Mouse (Mus musculus): ENCODE measurements around the gene C330007P06Rik. TPM values are rescaled to one million over a fixed set of nuclear protein-coding genes. Genes with fewer than 3 reads are reported as not detected.
A peak's percentile ranks its signal among the peaks of the same experiment; 100 is the strongest.
"Not testable (repeated sequence)": the region's sequence is repeated elsewhere in the genome, so short reads cannot be mapped to it uniquely, and the experiment has no call there.

C330007P06Rik gene
- polyA plus RNA-seq, 1 experiment = 3.7 TPM

GRCm38 (mm10) chrX:36901655-36902054, 27.7 kb upstream of the C330007P06Rik start:
- no peak for TF ChIP-seq POLR2A (IDR thresholded peaks at IDR 0.05; ENCODE audit: control insufficient read depth, low read depth, low read length)
- TF ChIP-seq CTCF (IDR thresholded peaks at IDR 0.05; ENCODE audit: control insufficient read depth, insufficient read depth, insufficient replicate concordance, low read depth, low read length) = no peak
- Histone ChIP-seq H3K27ac (ENCODE audit: control insufficient read depth, insufficient read depth, low read depth, low read length) (no peak overlapping the region), H3K27me3 (ENCODE audit: control insufficient read depth, insufficient read depth, low read length) (no peaks in the 10 kb centered on the region), H3K36me3 (ENCODE audit: control insufficient read depth, insufficient read depth, low read length) (no peaks in the 10 kb centered on the region), H3K4me1 (ENCODE audit: control insufficient read depth, insufficient read depth, low read length) (0 out of 2 replicates have a peak, but pooled peaks cover 3% of the 10 kb centered on the region), H3K4me3 (ENCODE audit: control insufficient read depth, low read depth, low read length) (peak overlapping the region; percentile 86; the same call in 1 of the 2 replicates)

GRCm38 (mm10) chrX:36898931-36899330, 25.0 kb upstream of the C330007P06Rik start:
- H3K4me3 ChIP-seq (ENCODE audit: control insufficient read depth, low read depth, low read length); H3K36me3 ChIP-seq (ENCODE audit: control insufficient read depth, insufficient read depth, low read length); H3K27me3 ChIP-seq (ENCODE audit: control insufficient read depth, insufficient read depth, low read length); H3K27ac ChIP-seq (ENCODE audit: control insufficient read depth, insufficient read depth, low read depth, low read length); H3K4me1 ChIP-seq (ENCODE audit: control insufficient read depth, insufficient read depth, low read length): not testable (repeated sequence)

- Histone ChIP-seq H3K4me1 (ENCODE audit: control insufficient read depth, insufficient read depth, low read length) (no peaks in the 10 kb centered on the region), H3K36me3 (ENCODE audit: control insufficient read depth, insufficient read depth, low read length) (no peaks in the 10 kb centered on the region), H3K27me3 (ENCODE audit: control insufficient read depth, insufficient read depth, low read length) (no peaks in the 10 kb centered on the region), H3K4me3 (ENCODE audit: control insufficient read depth, low read depth, low read length) (no peak overlapping the region), H3K27ac (ENCODE audit: control insufficient read depth, insufficient read depth, low read depth, low read length) (no peak overlapping the region)
- no peak for TF ChIP-seq CTCF (IDR thresholded peaks at IDR 0.05; ENCODE audit: control insufficient read depth, insufficient read depth, insufficient replicate concordance, low read depth, low read length)
- TF ChIP-seq POLR2A (IDR thresholded peaks at IDR 0.05; ENCODE audit: control insufficient read depth, low read depth, low read length) = no peak
These were observed 10.8 kb upstream of the C330007P06Rik start for GRCm38 (mm10) chrX:36884719-36885118.

- Histone ChIP-seq H3K27me3 (ENCODE audit: control insufficient read depth, insufficient read depth, low read length) (no peaks in the 10 kb centered on the region), H3K4me3 (ENCODE audit: control insufficient read depth, low read depth, low read length) (peak overlapping the region; percentile 90), H3K4me1 (ENCODE audit: control insufficient read depth, insufficient read depth, low read length) (no peaks in the 10 kb centered on the region; the same call in 1 of the 2 replicates), H3K36me3 (ENCODE audit: control insufficient read depth, insufficient read depth, low read length) (no peaks in the 10 kb centered on the region), H3K27ac (ENCODE audit: control insufficient read depth, insufficient read depth, low read depth, low read length) (peak overlapping the region; percentile 74)
- TF ChIP-seq CTCF (IDR thresholded peaks at IDR 0.05; ENCODE audit: control insufficient read depth, insufficient read depth, insufficient replicate concordance, low read depth, low read length) = no peak
These were observed 805 bp upstream of the C330007P06Rik start for GRCm38 (mm10) chrX:36874704-36875128.

GRCm38 (mm10) chrX:36874178-36874696, 326 bp upstream of the C330007P06Rik start:
- no peaks in the 10 kb centered on the region; the same call in 1 of the 2 replicates for H3K4me1 ChIP-seq (ENCODE audit: control insufficient read depth, insufficient read depth, low read length)
- H3K27me3 ChIP-seq (ENCODE audit: control insufficient read depth, insufficient read depth, low read length) = no peaks in the 10 kb centered on the region
- TF ChIP-seq POLR2A (IDR thresholded peaks at IDR 0.05; ENCODE audit: control insufficient read depth, low read depth, low read length) (peak; percentile 81), CTCF (IDR thresholded peaks at IDR 0.05; ENCODE audit: control insufficient read depth, insufficient read depth, insufficient replicate concordance, low read depth, low read length) (no peak)
- H3K36me3 ChIP-seq (ENCODE audit: control insufficient read depth, insufficient read depth, low read length) = no peaks in the 10 kb centered on the region
- peak overlapping the region; percentile 90 for H3K4me3 ChIP-seq (ENCODE audit: control insufficient read depth, low read depth, low read length)
- peak overlapping the region; percentile 66 for H3K27ac ChIP-seq (ENCODE audit: control insufficient read depth, insufficient read depth, low read depth, low read length)

GRCm38 (mm10) chrX:36870372-36870771, 3.5 kb downstream of the C330007P06Rik start:
- no peak for TF ChIP-seq POLR2A (IDR thresholded peaks at IDR 0.05; ENCODE audit: control insufficient read depth, low read depth, low read length)
- TF ChIP-seq CTCF (IDR thresholded peaks at IDR 0.05; ENCODE audit: control insufficient read depth, insufficient read depth, insufficient replicate concordance, low read depth, low read length) = no peak
- Histone ChIP-seq H3K4me3 (ENCODE audit: control insufficient read depth, low read depth, low read length) (no peak overlapping the region), H3K4me1 (ENCODE audit: control insufficient read depth, insufficient read depth, low read length) (no peaks in the 10 kb centered on the region; the same call in 1 of the 2 replicates), H3K36me3 (ENCODE audit: control insufficient read depth, insufficient read depth, low read length) (no peaks in the 10 kb centered on the region), H3K27me3 (ENCODE audit: control insufficient read depth, insufficient read depth, low read length) (no peaks in the 10 kb centered on the region), H3K27ac (ENCODE audit: control insufficient read depth, insufficient read depth, low read depth, low read length) (no peak overlapping the region)

GRCm38 (mm10) chrX:36864609-36865328, 9.1 kb downstream of the C330007P06Rik start:
- Histone ChIP-seq H3K4me3 (ENCODE audit: control insufficient read depth, low read depth, low read length) (peak overlapping the region; percentile 17; the same call in 1 of the 2 replicates), H3K36me3 (ENCODE audit: control insufficient read depth, insufficient read depth, low read length) (no peaks in the 10 kb centered on the region), H3K27ac (ENCODE audit: control insufficient read depth, insufficient read depth, low read depth, low read length) (no peak overlapping the region; the same call in 1 of the 2 replicates), H3K4me1 (ENCODE audit: control insufficient read depth, insufficient read depth, low read length) (no peaks in the 10 kb centered on the region), H3K27me3 (ENCODE audit: control insufficient read depth, insufficient read depth, low read length) (no peaks in the 10 kb centered on the region)
- no peak for TF ChIP-seq CTCF (IDR thresholded peaks at IDR 0.05; ENCODE audit: control insufficient read depth, insufficient read depth, insufficient replicate concordance, low read depth, low read length)
- TF ChIP-seq POLR2A (IDR thresholded peaks at IDR 0.05; ENCODE audit: control insufficient read depth, low read depth, low read length) = no peak
